Mouse (Mus musculus) left cerebral cortex, adult 8-10 months (tissue): Measurements from ENCODE around the gene Vmn2r120. TPM values are rescaled to one million over a fixed set of nuclear protein-coding genes. Genes with fewer than 3 reads are reported as not detected.
"Not testable (repeated sequence)": the region's sequence is repeated elsewhere in the genome, so short reads cannot be mapped to it uniquely, and the experiment has no call there.

ENCODE experiments used
- DNase-seq, 2 experiments: peaks; one replicate each; pipeline ENCODE4 v3.0.0; 2022; ENCODE audit warnings: low spot score in 2 of 2
- total RNA-seq, 4 experiments: library from RNA; stranded (reverse); gene quantifications; 2 replicates each; pipeline ENCODE4 v1.2.4; 2022

The Vmn2r120 gene
- under 1 TPM in 3 of 4 experiments, not detected in 1; 0.04 to 0.13 (median 0.12) TPM for total RNA-seq

DNA sequence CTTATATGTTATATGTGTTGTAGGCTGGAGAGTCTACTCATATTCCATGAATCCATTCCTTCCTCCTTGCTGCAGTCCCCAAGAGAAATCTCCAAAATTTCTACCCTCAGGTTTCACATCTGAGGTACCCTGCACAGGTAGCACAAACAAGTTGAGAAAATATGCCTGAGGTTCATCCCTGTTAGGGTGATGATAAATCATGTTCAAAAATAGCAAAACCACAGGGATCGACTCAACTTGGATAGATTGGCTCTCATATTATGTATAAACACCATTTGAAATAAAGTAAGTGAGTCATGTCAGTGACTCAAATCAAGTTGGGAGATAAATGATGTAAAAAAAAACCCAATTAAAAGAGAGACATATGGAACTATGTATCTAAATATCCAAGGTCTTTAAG is at the start of gene Vmn2r120:
Gene Vmn2r120, minus strand, starts transcription at position 101 of the 400 bp plus-strand sequence.
- DNase-seq, result no peak

DNA sequence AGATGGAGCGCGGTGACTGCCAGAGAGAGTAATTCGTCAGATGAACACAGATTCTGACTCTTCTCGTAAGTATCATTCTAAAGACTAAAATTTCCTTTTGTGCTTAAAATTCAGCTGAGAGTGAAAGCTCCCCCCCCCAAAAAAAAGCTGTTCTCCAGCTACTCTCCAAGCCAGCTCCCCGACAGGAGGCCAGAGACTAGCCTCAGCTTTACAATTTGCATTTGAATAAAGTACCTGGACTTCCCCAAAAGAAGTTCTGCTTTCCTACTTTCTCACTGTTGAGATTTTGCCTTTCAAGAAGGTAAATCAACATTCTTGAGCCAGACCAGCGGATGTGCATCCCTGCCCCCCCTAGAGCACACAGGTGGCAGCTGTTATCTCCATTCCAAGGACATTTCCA is 42.0 kb upstream of the Vmn2r120 start:
- not testable (repeated sequence) for DNase-seq

GRCm38 (mm10) chr17:57574075-57574705 is 28.9 kb upstream of the Vmn2r120 start:
- no peak for DNase-seq

Other genes starting within 250 kb of the Vmn2r120 start
- 10 to 100 TPM in 2 of 4 experiments, 1 to 10 TPM in 2; 3.0 to 19.7 (median 8.0) TPM for gene Adgre1, start 186.8 kb downstream of the Vmn2r120 start, total RNA-seq
- not detected for gene Gm21834, start 196.7 kb upstream of the Vmn2r120 start, total RNA-seq
- gene Cntnap5c, start 224.1 kb upstream of the Vmn2r120 start, total RNA-seq, result 1 to 10 TPM; 5.9 to 9.1 (median 7.0) TPM